Mouse (Mus musculus) cortical plate, adult 2 months (tissue): ENCODE results near the gene Gba. TPM values are rescaled to one million over a fixed set of nuclear protein-coding genes. Genes with fewer than 3 reads are reported as not detected.
"Not testable (repeated sequence)": the region's sequence is repeated elsewhere in the genome, so short reads cannot be mapped to it uniquely, and the experiment has no call there.

ENCODE experiments used
- H3K27ac ChIP-seq: fragments of 200-500 bp; 2 replicates; pipeline ENCODE4 v1.5.1; 2012; ENCODE audit warnings: low read length, control low read depth, inconsistent platforms; ENCODE audit not compliant: insufficient read depth
- H3K4me1 ChIP-seq: fragments of 200-500 bp; 2 replicates; pipeline ENCODE4 v1.6.1; 2011; ENCODE audit warnings: low read length; ENCODE audit not compliant: control insufficient read depth, insufficient read depth
- H3K4me3 ChIP-seq: fragments of 200-500 bp; 2 replicates; pipeline ENCODE4 v1.5.1; 2011; ENCODE audit warnings: mild to moderate bottlenecking, low read length, control low read depth; ENCODE audit not compliant: insufficient read depth
- CTCF ChIP-seq: fragments of 200-500 bp; IDR thresholded peaks from 2 replicates; pipeline ENCODE4 v1.5.1; 2011; ENCODE audit warnings: mild to moderate bottlenecking, control low read depth, low read length; ENCODE audit not compliant: insufficient read depth; ENCODE audit errors: extremely low read depth
- POLR2A ChIP-seq: fragments of 200-500 bp; IDR thresholded peaks from 2 replicates; pipeline ENCODE4 v1.6.1; 2011; ENCODE audit warnings: mild to moderate bottlenecking, low read length, control low read depth; ENCODE audit not compliant: insufficient read depth; ENCODE audit errors: extremely low read depth
- polyA plus RNA-seq: library from polyadenylated mRNA; depleted of rRNA; stranded (reverse); fragments of >200 nt; gene quantifications from 2 replicates; pipeline ENCODE4 v1.2.3, GENCODE M21; 2012

The Gba gene
- polyA plus RNA-seq, 1 experiment, result 85.1 TPM

DNA sequence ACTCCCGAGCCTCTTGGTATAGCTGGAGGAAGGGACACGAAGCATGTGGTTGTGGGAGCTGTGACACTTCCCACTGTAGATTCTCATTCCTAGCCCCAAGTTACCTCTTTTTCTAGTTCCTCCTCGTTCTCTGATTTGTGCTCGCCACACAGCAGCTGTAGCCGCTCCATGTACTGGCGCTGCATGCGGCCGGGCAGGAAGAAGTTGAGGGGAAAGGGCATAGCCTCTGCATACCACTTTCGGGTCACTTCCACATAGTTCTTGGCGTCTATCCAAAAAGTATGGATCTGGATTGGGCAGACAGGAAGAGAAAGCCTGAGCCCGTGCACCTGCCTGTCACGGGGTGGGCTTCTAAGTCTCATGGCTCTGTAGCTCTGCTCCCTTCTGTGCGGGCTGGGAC is 7.4 kb downstream of the Gba start:
- no peak for TF ChIP-seq CTCF
- TF ChIP-seq POLR2A, result no peak
- Histone ChIP-seq H3K4me3 (no peak overlapping the region), H3K4me1 (0 out of 2 replicates have a peak, but pooled peaks cover 2% of the 10 kb centered on the region), H3K27ac (no peak overlapping the region)

GRCm38 (mm10) chr3:89210731-89211130 is 8.0 kb downstream of the Gba start:
- no peak overlapping the region for H3K27ac ChIP-seq

GRCm38 (mm10) chr3:89213803-89214530 is 11.2 kb downstream of the Gba start:
- Histone ChIP-seq H3K27ac (peak overlapping the region; percentile 76), H3K4me3 (peak overlapping the region; percentile 80), H3K4me1 (0 out of 2 replicates have a peak, but pooled peaks cover 2% of the 10 kb centered on the region)
- TF ChIP-seq CTCF (no peak), POLR2A (peak; percentile 57; the same call in 1 of the 2 replicates)

More at GRCm38 (mm10) chr3:89210731-89211130, 8.0 kb downstream of the Gba start:
- TF ChIP-seq POLR2A, result no peak
- TF ChIP-seq CTCF, result no peak
- Histone ChIP-seq H3K4me1 (0 out of 2 replicates have a peak, but pooled peaks cover 2% of the 10 kb centered on the region), H3K4me3 (no peak overlapping the region)

- peak within 1 kb of the TSS; percentile 76 for H3K27ac ChIP-seq
- H3K4me1 ChIP-seq, result 0 out of 2 replicates have a peak, but pooled peaks cover 2% of the 10 kb centered on the region
- H3K4me3 ChIP-seq, result peak within 1 kb of the TSS; percentile 80
- TF ChIP-seq CTCF (no peak), POLR2A (no peak)
These were observed 12.1 kb downstream of the Gba start, which contains the start of gene Thbs3 for GRCm38 (mm10) chr3:89214681-89215411. TSS of gene Thbs3 (plus strand) at chr3:89215180.

DNA sequence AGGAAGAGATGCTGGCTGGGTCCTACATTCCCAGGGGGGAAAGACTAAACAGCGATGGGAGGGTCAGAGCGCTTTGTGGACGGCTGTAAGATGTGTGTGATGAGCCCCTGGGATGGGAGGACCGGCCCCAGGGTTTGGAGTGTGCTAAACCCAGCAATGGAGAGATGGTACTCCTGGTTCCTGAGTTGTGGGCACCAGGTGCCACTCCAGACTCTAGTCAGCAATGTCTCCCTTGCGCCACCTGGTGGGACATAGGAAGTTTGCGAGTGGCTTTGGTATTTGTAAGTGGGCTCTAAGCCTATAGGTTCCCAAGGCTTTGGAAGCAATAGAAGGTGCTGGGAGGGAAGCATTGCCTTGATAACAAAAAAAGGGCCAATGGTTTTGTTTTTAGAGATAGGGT is 13.1 kb downstream of the Gba start:
- TF ChIP-seq POLR2A (no peak), CTCF (peak; percentile 93)
- Histone ChIP-seq H3K4me1 (0 out of 2 replicates have a peak, but pooled peaks cover 2% of the 10 kb centered on the region), H3K27ac (no peak overlapping the region), H3K4me3 (no peak overlapping the region)

DNA sequence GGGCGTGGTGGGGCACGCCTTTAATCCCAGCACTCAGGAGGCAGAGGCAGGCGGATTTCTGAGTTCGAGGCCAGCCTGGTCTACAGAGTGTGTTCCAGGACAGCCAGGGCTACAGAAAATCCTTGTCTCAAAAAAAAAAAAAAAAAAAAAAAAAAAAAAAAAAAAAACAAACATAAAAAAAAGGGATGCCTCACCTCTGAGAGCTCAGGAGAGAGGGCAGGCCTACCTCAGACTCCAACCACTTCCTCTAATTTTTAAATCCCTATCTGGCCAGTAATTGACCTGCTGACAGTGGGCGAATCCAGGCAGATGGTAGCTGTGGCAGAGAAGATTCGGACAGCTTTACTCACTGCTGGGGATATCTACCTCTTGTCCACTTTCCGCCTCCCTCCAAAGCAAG is 13.7 kb downstream of the Gba start:
- not testable (repeated sequence) for H3K27ac ChIP-seq, H3K4me3 ChIP-seq, H3K4me1 ChIP-seq

- Histone ChIP-seq H3K4me3 (no peak overlapping the region), H3K27ac (no peak overlapping the region), H3K4me1 (no peaks in the 10 kb centered on the region)
- TF ChIP-seq CTCF (no peak), POLR2A (no peak)
These were observed 15.5 kb downstream of the Gba start for GRCm38 (mm10) chr3:89218271-89218670.

DNA sequence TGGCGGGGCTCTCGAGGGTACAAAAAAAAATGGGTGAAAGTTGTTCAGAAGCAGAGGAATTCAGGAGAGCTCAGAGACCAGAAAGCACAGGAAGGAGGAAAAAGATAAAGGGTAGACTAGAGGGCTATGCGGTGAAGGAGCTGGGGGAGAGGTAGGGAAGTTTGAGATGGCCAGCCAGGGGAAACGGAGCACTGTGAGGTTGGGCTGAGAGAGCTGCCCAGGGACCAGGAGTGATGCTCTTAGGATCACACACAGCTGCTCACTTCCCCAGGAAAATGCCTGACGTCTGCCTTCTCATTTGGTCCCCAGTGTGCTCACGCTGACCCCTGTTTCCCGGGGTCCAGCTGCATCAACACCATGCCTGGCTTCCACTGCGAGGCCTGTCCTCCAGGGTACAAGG is 16.8 kb downstream of the Gba start:
- H3K27ac ChIP-seq, result no peak overlapping the region
- peaks cover 1% of the 10 kb centered on the region; the same call in 1 of the 2 replicates for H3K4me1 ChIP-seq
- H3K4me3 ChIP-seq, result no peak overlapping the region
- TF ChIP-seq POLR2A, result no peak
- no peak for TF ChIP-seq CTCF

DNA sequence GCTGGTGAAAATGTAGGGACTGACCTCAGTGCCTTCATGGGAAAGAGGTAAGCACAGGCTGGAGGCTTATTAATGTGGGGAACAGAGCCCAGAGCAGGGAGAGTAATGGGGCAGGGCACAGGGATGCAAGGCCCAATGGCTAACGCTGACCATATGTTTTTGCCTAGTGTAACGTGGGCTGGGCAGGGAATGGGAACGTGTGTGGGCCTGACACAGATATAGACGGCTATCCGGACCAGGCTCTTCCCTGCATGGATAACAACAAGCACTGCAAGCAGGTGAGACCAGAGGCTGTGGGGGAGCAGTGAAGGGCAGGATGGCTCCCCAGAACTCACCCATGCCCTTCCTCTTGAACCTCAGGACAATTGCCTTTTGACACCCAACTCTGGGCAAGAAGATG is 18.4 kb downstream of the Gba start:
- TF ChIP-seq POLR2A (no peak), CTCF (no peak)
- Histone ChIP-seq H3K4me1 (peaks cover 1% of the 10 kb centered on the region; the same call in 1 of the 2 replicates), H3K4me3 (no peak overlapping the region)

More for the DNA sequence above, 18.4 kb downstream of the Gba start:
- H3K27ac ChIP-seq, result 0 out of 2 replicates have a peak overlapping the region, but pooled peaks have one; percentile 27
